Mouse (Mus musculus): ENCODE data around the gene Olfr30.
"Not testable (repeated sequence)": the region's sequence is repeated elsewhere in the genome, so short reads cannot be mapped to it uniquely, and the experiment has no call there.

The Olfr30 gene

DNA sequence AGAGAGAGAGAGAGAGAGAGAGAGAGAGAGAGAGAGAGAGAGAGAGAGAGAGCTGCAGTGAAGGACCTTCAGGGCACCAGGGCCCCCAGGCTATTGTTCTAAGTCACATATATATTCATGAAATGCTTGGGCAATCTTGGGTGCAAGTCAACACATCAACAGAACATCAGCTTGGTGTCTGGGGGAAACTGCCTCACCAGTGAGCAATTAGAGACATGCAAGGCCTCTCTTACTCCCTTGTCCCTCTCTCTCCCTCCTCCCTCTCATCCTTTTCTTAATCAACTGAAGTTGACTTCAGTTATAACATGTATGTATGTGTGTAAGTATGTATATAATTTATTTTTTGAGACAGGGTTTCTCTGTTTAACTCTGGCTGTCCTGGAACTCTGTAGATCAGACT, at the start of gene Olfr30:
Olfr30 (minus strand) TSS at position 101 of the 400 bp plus-strand sequence.
- Histone ChIP-seq H3K4me1 (replicated peaks; ENCODE audit: low read depth, low read length) (no peaks in the 10 kb centered on the region), H3K27me3 (ENCODE audit: insufficient read depth, low read length) (peaks cover 6% of the 10 kb centered on the region), H3K4me3 (replicated peaks; ENCODE audit: low read length) (no peak within 1 kb of the TSS), H3K36me3 (ENCODE audit: insufficient read depth, low read length) (no peaks in the 10 kb centered on the region), H3K9me3 (ENCODE audit: low read length) (peaks cover 3% of the 10 kb centered on the region; the same call in 1 of the 2 replicates)
- TF ChIP-seq POU5F1 (IDR thresholded peaks at IDR 0.05; ENCODE audit: borderline replicate concordance, low read length) (no peak), NANOG (IDR thresholded peaks at IDR 0.05; ENCODE audit: borderline replicate concordance, low read length) (no peak), CTCF (conservative IDR thresholded peaks at IDR 0.05; ENCODE audit: low read length) (no peak)

DNA sequence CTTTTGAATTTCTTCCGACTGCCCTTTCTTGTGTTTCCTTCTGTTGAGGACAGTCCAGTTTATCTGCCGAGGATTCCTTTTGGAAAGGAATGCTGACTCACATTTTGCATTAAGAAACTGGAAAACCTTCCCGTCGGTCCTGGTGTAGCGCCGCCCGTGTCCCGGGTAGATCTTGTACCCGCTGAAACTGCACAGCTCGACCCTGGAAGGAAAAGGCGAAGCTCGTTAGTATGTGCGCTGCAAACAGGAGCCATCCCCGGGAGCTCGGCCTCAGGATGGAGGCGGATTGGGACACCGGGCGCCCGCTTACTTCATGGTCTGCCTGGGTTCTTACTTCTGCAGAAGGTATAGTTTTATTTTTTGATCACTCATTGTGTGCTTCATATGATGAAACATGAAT, 47.0 kb upstream of the Olfr30 start:
- not testable (repeated sequence) for H3K27me3 ChIP-seq (ENCODE audit: insufficient read depth, low read length); H3K36me3 ChIP-seq (ENCODE audit: insufficient read depth, low read length); H3K9me3 ChIP-seq (ENCODE audit: low read length); H3K4me1 ChIP-seq (replicated peaks; ENCODE audit: low read depth, low read length)
- 0 out of 2 replicates have a peak overlapping the region, but pooled peaks have one; percentile 13 for H3K4me3 ChIP-seq (replicated peaks; ENCODE audit: low read length)

DNA sequence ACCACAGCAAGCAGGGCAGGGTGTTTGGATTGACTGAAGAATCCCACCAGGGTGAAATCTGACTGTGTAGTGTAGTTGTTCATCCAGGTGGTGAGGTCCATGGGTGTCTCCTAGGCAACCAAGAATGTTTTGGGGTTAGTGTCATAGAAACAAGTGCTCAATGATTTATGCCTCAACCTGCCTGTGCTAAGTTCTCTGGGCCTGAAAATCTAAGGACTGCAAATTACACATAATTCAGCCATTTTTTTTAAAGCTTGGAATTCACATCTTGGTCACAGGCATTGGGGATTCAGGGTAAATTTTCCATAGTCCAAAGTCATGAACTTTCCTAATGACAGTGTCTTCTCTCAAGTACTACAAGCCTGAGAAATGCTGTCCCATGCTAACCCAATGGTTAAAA, 40.4 kb upstream of the Olfr30 start, which contains the start of gene Olfr331:
Olfr331 (minus strand) TSS at position 101 of the 400 bp plus-strand sequence.
- not testable (repeated sequence) for H3K36me3 ChIP-seq (ENCODE audit: insufficient read depth, low read length); H3K4me3 ChIP-seq (replicated peaks; ENCODE audit: low read length)

DNA sequence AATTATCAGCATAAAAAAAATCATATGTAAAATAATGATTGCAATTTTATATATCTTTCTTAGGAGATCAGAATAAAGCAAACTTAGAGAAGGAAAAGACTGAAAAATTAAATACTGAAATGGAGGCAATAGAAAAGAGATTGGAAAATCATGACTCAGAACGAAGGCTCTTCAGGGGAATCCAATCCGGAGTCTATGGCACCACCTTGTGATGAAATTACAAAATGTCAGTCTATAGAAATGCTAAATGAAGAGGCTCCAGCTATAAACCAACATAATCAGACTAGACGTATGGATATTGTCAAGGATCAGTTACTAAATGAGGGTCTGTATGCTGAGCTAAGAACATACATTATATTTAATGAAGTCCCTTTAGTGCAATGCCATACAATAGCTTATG, 37.2 kb upstream of the Olfr30 start:
- Histone ChIP-seq H3K4me3 (replicated peaks; ENCODE audit: low read length) (no peak overlapping the region), H3K9me3 (ENCODE audit: low read length) (peaks cover 4% of the 10 kb centered on the region; the same call in 1 of the 2 replicates), H3K27me3 (ENCODE audit: insufficient read depth, low read length) (no peaks in the 10 kb centered on the region), H3K4me1 (replicated peaks; ENCODE audit: low read depth, low read length) (no peaks in the 10 kb centered on the region), H3K36me3 (ENCODE audit: insufficient read depth, low read length) (no peaks in the 10 kb centered on the region)
- TF ChIP-seq CTCF (conservative IDR thresholded peaks at IDR 0.05; ENCODE audit: low read length) (no peak), NANOG (IDR thresholded peaks at IDR 0.05; ENCODE audit: borderline replicate concordance, low read length) (no peak), POU5F1 (IDR thresholded peaks at IDR 0.05; ENCODE audit: borderline replicate concordance, low read length) (no peak)

More for the DNA sequence above, 40.4 kb upstream of the Olfr30 start, which contains the start of gene Olfr331:
- not testable (repeated sequence) for H3K9me3 ChIP-seq (ENCODE audit: low read length); H3K27me3 ChIP-seq (ENCODE audit: insufficient read depth, low read length); H3K4me1 ChIP-seq (replicated peaks; ENCODE audit: low read depth, low read length)

DNA sequence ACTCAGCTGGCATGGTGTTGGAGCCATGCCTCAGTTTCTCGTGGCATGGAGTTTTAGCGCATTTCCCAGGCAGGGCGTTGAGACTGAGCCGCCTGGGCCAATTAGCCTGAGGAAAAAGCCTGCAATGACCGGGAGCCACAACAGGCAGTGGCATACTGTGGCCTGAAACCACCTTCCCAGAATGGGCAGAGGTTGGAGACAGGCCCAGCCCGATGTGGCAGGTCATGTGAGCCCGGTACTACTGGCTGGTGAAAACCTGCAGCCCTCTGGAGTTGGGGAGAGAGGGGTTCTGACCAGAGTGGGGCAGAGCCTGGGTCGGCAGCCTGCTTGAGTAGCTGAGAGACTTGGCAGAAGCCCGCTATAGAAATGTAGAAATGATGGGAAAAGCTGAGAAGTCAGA, 36.7 kb upstream of the Olfr30 start:
- Histone ChIP-seq H3K4me3 (replicated peaks; ENCODE audit: low read length) (no peak overlapping the region), H3K4me1 (replicated peaks; ENCODE audit: low read depth, low read length) (no peaks in the 10 kb centered on the region), H3K27me3 (ENCODE audit: insufficient read depth, low read length) (no peaks in the 10 kb centered on the region), H3K9me3 (ENCODE audit: low read length) (peaks cover 4% of the 10 kb centered on the region; the same call in 1 of the 2 replicates), H3K36me3 (ENCODE audit: insufficient read depth, low read length) (no peaks in the 10 kb centered on the region)
- TF ChIP-seq POU5F1 (IDR thresholded peaks at IDR 0.05; ENCODE audit: borderline replicate concordance, low read length) (no peak), NANOG (IDR thresholded peaks at IDR 0.05; ENCODE audit: borderline replicate concordance, low read length) (no peak), CTCF (conservative IDR thresholded peaks at IDR 0.05; ENCODE audit: low read length) (no peak)

DNA sequence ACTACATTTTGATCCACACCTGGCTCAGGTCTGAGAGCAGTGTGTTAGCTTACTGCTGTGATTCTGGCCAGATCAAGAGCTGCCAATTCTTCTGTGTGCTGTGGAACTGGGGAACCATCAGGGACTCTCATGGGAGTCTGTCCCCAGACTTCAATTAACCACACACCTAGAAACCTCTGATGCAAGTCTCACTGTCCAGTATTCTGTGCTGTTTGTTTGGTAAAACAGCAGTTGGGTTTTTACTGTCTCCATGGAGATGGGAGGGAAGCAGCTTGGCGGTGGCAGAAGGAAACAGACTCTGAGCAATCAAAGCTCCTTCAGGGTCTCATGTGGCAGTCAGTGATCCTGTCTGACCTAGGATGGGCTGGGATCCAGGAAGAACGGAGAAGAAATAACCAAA, 30.4 kb upstream of the Olfr30 start, which contains the start of gene Olfr332:
Olfr332 (minus strand) TSS at position 101 of the 400 bp plus-strand sequence.
- H3K36me3 ChIP-seq (ENCODE audit: insufficient read depth, low read length) = no peaks in the 10 kb centered on the region
- no peaks in the 10 kb centered on the region for H3K27me3 ChIP-seq (ENCODE audit: insufficient read depth, low read length)
- TF ChIP-seq NANOG (IDR thresholded peaks at IDR 0.05; ENCODE audit: borderline replicate concordance, low read length) = no peak
- H3K4me1 ChIP-seq (replicated peaks; ENCODE audit: low read depth, low read length) = no peaks in the 10 kb centered on the region
- no peaks in the 10 kb centered on the region for H3K9me3 ChIP-seq (ENCODE audit: low read length)
- H3K4me3 ChIP-seq (replicated peaks; ENCODE audit: low read length) = no peak within 1 kb of the TSS

DNA sequence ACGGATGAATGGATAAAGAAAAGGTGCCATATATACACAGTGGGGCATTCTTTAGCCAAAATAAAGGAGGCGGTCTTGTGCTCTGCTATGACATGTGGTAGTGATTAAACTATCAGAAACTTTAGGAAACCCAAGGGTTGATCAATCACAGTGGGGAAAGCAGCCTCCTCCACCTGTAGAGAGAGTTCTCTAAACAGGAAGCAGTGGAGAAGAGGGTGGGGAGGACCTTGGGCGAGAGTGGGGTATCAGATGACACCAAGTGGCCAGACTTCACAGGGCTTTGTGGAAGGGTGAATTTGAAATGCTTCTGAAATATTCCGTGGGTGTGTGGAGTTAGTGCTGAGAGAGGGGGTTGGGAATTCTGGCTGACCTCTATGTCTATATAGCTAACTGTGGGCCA, 8.5 kb downstream of the Olfr30 start:
- H3K4me1 ChIP-seq (replicated peaks; ENCODE audit: low read depth, low read length) = peaks cover 3% of the 10 kb centered on the region; the same call in 1 of the 2 replicates
- no peak for TF ChIP-seq NANOG (IDR thresholded peaks at IDR 0.05; ENCODE audit: borderline replicate concordance, low read length)
- no peak for TF ChIP-seq POU5F1 (IDR thresholded peaks at IDR 0.05; ENCODE audit: borderline replicate concordance, low read length)
- no peak for TF ChIP-seq CTCF (conservative IDR thresholded peaks at IDR 0.05; ENCODE audit: low read length)
- H3K27me3 ChIP-seq (ENCODE audit: insufficient read depth, low read length) = no peaks in the 10 kb centered on the region
- no peaks in the 10 kb centered on the region for H3K9me3 ChIP-seq (ENCODE audit: low read length)
- H3K4me3 ChIP-seq (replicated peaks; ENCODE audit: low read length) = no peak overlapping the region
- no peaks in the 10 kb centered on the region for H3K36me3 ChIP-seq (ENCODE audit: insufficient read depth, low read length)

DNA sequence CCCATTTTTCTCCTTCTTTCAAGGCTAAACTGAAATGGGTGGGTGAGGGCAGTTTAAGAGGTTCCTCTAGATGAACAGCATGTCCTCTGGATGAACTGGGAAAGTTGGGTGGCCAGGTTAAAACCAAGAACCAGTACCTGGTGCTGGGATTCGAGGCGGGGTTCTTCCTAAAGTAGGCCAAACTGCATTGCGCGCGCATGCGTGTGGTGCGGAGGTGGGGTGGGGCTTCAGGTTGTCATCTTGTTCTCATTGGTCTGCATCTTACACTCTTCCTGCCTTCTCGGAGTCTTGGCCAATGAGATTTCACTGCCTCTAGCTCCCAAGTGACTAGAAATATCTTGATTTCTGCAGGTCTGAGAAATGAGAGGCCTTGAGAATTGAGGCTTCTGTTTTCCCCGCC, 9.3 kb downstream of the Olfr30 start, which contains the start of gene Lypd9:
Lypd9 (minus strand) TSS at position 165 of the 400 bp plus-strand sequence.
- no peak within 1 kb of the TSS for H3K4me3 ChIP-seq (replicated peaks; ENCODE audit: low read length)
- H3K4me1 ChIP-seq (replicated peaks; ENCODE audit: low read depth, low read length) = peaks cover 3% of the 10 kb centered on the region; the same call in 1 of the 2 replicates
- H3K9me3 ChIP-seq (ENCODE audit: low read length) = no peaks in the 10 kb centered on the region
- H3K36me3 ChIP-seq (ENCODE audit: insufficient read depth, low read length) = no peaks in the 10 kb centered on the region
- no peak for TF ChIP-seq NANOG (IDR thresholded peaks at IDR 0.05; ENCODE audit: borderline replicate concordance, low read length)
- no peak for TF ChIP-seq CTCF (conservative IDR thresholded peaks at IDR 0.05; ENCODE audit: low read length)
- no peak for TF ChIP-seq POU5F1 (IDR thresholded peaks at IDR 0.05; ENCODE audit: borderline replicate concordance, low read length)
- H3K27me3 ChIP-seq (ENCODE audit: insufficient read depth, low read length) = peaks cover 2% of the 10 kb centered on the region; the same call in 1 of the 2 replicates

DNA sequence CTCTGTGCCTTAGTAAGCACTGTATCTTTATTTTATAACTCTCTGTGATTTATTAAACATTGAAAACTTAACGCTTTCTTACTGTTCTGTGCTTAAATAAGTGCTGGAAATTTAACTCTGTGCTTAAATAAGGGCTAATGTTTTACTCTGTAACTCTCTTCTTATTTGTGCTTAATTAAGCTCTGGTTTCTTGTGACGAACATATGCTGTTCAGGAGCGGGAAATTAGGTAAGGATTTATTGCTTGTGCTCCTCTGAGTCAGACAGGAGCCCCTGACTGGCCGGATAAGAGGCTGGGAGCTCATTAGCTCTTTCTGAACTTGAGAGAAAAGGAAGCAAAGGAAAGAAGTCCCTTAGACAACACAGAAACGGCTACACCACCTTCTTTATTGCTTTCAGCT, 24.2 kb downstream of the Olfr30 start:
- Histone ChIP-seq H3K4me3 (replicated peaks; ENCODE audit: low read length) (no peak overlapping the region), H3K27me3 (ENCODE audit: insufficient read depth, low read length) (no peaks in the 10 kb centered on the region), H3K36me3 (ENCODE audit: insufficient read depth, low read length) (no peaks in the 10 kb centered on the region), H3K9me3 (ENCODE audit: low read length) (no peaks in the 10 kb centered on the region), H3K4me1 (replicated peaks; ENCODE audit: low read depth, low read length) (no peaks in the 10 kb centered on the region)
- TF ChIP-seq CTCF (conservative IDR thresholded peaks at IDR 0.05; ENCODE audit: low read length) (no peak), POU5F1 (IDR thresholded peaks at IDR 0.05; ENCODE audit: borderline replicate concordance, low read length) (no peak), NANOG (IDR thresholded peaks at IDR 0.05; ENCODE audit: borderline replicate concordance, low read length) (no peak)
